Mouse (Mus musculus) forebrain, embryonic 10.5 days (tissue): ENCODE data around the gene Teddm1a. TPM values are rescaled to one million over a fixed set of nuclear protein-coding genes. Genes with fewer than 3 reads are reported as not detected.
A peak's percentile ranks its signal among the peaks of the same experiment; 100 is the strongest.

Experiments
- DNase-seq: peaks from one replicate; pipeline ENCODE4 v3.0.0-alpha.2; 2017; ENCODE audit warnings: low spot score; ENCODE audit errors: extremely low spot score
- H3K27ac ChIP-seq: fragments of 300-500 bp; sonication (generic); 2 replicates; pipeline ENCODE4 v1.5.1; 2016; ENCODE audit warnings: mild to moderate bottlenecking
- H3K27me3 ChIP-seq: fragments of 300-500 bp; sonication (generic); 2 replicates; pipeline ENCODE4 v1.6.1; 2016; ENCODE audit warnings: mild to moderate bottlenecking; ENCODE audit not compliant: poor library complexity, severe bottlenecking
- H3K36me3 ChIP-seq: fragments of 300-500 bp; sonication (generic); replicated peaks from 2 replicates; pipeline ENCODE4 v1.6.1; 2016; ENCODE audit warnings: mild to moderate bottlenecking, moderate library complexity
- H3K4me1 ChIP-seq: fragments of 300-500 bp; sonication (generic); 2 replicates; pipeline ENCODE4 v1.6.1; 2016
- H3K4me3 ChIP-seq: fragments of 300-500 bp; sonication (generic); 2 replicates; pipeline ENCODE4 v1.5.1; 2016; ENCODE audit warnings: mild to moderate bottlenecking, moderate library complexity
- H3K9me3 ChIP-seq: fragments of 300-500 bp; sonication (generic); 2 replicates; pipeline ENCODE4 v1.6.1; 2016; ENCODE audit warnings: mild to moderate bottlenecking, moderate library complexity
- WGBS: fragments of 180-500 bp; shearing (Covaris S2); methylation state at CpG from one replicate; pipeline ENCODE4 v1.1.7; 2016; 5-methylcytosine and 5-hydroxymethylcytosine counted together
- polyA plus RNA-seq: library from polyadenylated mRNA; unstranded; fragments of >200 nt; fragmentation: Nextera tagmentation; extraction: Ambion mirVana; gene quantifications from 2 replicates; pipeline ENCODE4 v1.2.1, GENCODE M21; 2016

The Teddm1a gene
- polyA plus RNA-seq, 1 experiment from 2014 or later, result not detected

- no peak for DNase-seq
- Histone ChIP-seq H3K27me3 (no peaks in the 10 kb centered on the region), H3K9me3 (no peaks in the 10 kb centered on the region), H3K36me3 (peaks cover 73% of the 10 kb centered on the region), H3K27ac (no peak overlapping the region), H3K4me1 (no peaks in the 10 kb centered on the region), H3K4me3 (no peak overlapping the region)
- 96% methylated on average over 10 of the region's 10 CpGs for WGBS
Measured at GRCm38 (mm10) chr1:153909213-153909962, 17.8 kb downstream of the Teddm1a start.

GRCm38 (mm10) chr1:153909963-153910291 is 18.4 kb downstream of the Teddm1a start:
- Histone ChIP-seq H3K27me3 (no peaks in the 10 kb centered on the region), H3K9me3 (no peaks in the 10 kb centered on the region), H3K27ac (no peak overlapping the region), H3K36me3 (peaks cover 68% of the 10 kb centered on the region), H3K4me1 (no peaks in the 10 kb centered on the region), H3K4me3 (no peak overlapping the region)
- no peak for DNase-seq
- WGBS, result 94% methylated on average over 9 of the region's 9 CpGs

GRCm38 (mm10) chr1:153910423-153910822 is 18.9 kb downstream of the Teddm1a start:
- H3K27me3 ChIP-seq, result no peaks in the 10 kb centered on the region
- no peak overlapping the region for H3K27ac ChIP-seq
- 90% methylated on average over 5 of the region's 5 CpGs for WGBS
- no peaks in the 10 kb centered on the region for H3K4me1 ChIP-seq
- no peak overlapping the region for H3K4me3 ChIP-seq
- peaks cover 63% of the 10 kb centered on the region for H3K36me3 ChIP-seq
- H3K9me3 ChIP-seq, result no peaks in the 10 kb centered on the region
- no peak for DNase-seq

GRCm38 (mm10) chr1:153911276-153911795 is 19.8 kb downstream of the Teddm1a start:
- H3K36me3 ChIP-seq, result peaks cover 54% of the 10 kb centered on the region
- 84% methylated on average over 6 of the region's 6 CpGs for WGBS
- no peak for DNase-seq
- H3K9me3 ChIP-seq, result no peaks in the 10 kb centered on the region
- no peaks in the 10 kb centered on the region for H3K27me3 ChIP-seq
- H3K27ac ChIP-seq, result no peak overlapping the region
- no peak overlapping the region for H3K4me3 ChIP-seq
- H3K4me1 ChIP-seq, result no peaks in the 10 kb centered on the region

GRCm38 (mm10) chr1:153913869-153914268 is 22.3 kb downstream of the Teddm1a start:
- Histone ChIP-seq H3K36me3 (peaks cover 29% of the 10 kb centered on the region), H3K9me3 (no peaks in the 10 kb centered on the region), H3K4me1 (no peaks in the 10 kb centered on the region), H3K27ac (no peak overlapping the region), H3K4me3 (no peak overlapping the region), H3K27me3 (no peaks in the 10 kb centered on the region)
- DNase-seq, result no peak
- 90% methylated on average over 3 of the region's 3 CpGs for WGBS

GRCm38 (mm10) chr1:153918521-153919206 is 27.1 kb downstream of the Teddm1a start:
- no peaks in the 10 kb centered on the region for H3K27me3 ChIP-seq
- no peak for DNase-seq
- H3K4me1 ChIP-seq, result peaks cover 6% of the 10 kb centered on the region
- 93% methylated on average over 3 of the region's 3 CpGs for WGBS
- H3K36me3 ChIP-seq, result no peaks in the 10 kb centered on the region
- no peak overlapping the region for H3K27ac ChIP-seq
- no peaks in the 10 kb centered on the region for H3K9me3 ChIP-seq
- no peak overlapping the region for H3K4me3 ChIP-seq

- no peaks in the 10 kb centered on the region for H3K9me3 ChIP-seq
- no peaks in the 10 kb centered on the region for H3K27me3 ChIP-seq
- H3K27ac ChIP-seq, result no peak overlapping the region
- no peak overlapping the region for H3K4me3 ChIP-seq
- peaks cover 6% of the 10 kb centered on the region for H3K4me1 ChIP-seq
- 89% methylated on average over 3 of the region's 3 CpGs for WGBS
- H3K36me3 ChIP-seq, result no peaks in the 10 kb centered on the region
- DNase-seq, result no peak
Measured at GRCm38 (mm10) chr1:153921642-153922041, 30.1 kb downstream of the Teddm1a start.

- Histone ChIP-seq H3K36me3 (no peaks in the 10 kb centered on the region), H3K9me3 (no peaks in the 10 kb centered on the region), H3K27me3 (no peaks in the 10 kb centered on the region), H3K4me1 (peaks cover 6% of the 10 kb centered on the region), H3K4me3 (no peak overlapping the region), H3K27ac (no peak overlapping the region)
- WGBS, result 64% methylated on average over 5 of the region's 5 CpGs
- DNase-seq, result no peak
Measured at GRCm38 (mm10) chr1:153922571-153923021, 31.1 kb downstream of the Teddm1a start.

GRCm38 (mm10) chr1:153924395-153925385 is 33.1 kb downstream of the Teddm1a start:
- no peaks in the 10 kb centered on the region for H3K36me3 ChIP-seq
- no peaks in the 10 kb centered on the region; the same call in 1 of the 2 replicates for H3K9me3 ChIP-seq
- peaks cover 6% of the 10 kb centered on the region for H3K4me1 ChIP-seq
- 90% methylated on average over 6 of the region's 6 CpGs for WGBS
- H3K27ac ChIP-seq, result no peak overlapping the region
- no peak overlapping the region for H3K4me3 ChIP-seq
- no peaks in the 10 kb centered on the region for H3K27me3 ChIP-seq
- no peak for DNase-seq

GRCm38 (mm10) chr1:153930431-153930830 is 38.9 kb downstream of the Teddm1a start:
- no peak overlapping the region for H3K4me3 ChIP-seq
- no peak overlapping the region for H3K27ac ChIP-seq
- no peaks in the 10 kb centered on the region for H3K27me3 ChIP-seq
- DNase-seq, result no peak
- no peaks in the 10 kb centered on the region for H3K36me3 ChIP-seq
- no peaks in the 10 kb centered on the region for H3K4me1 ChIP-seq
- WGBS, result 83% methylated on average over 2 of the region's 2 CpGs
- no peaks in the 10 kb centered on the region; the same call in 1 of the 2 replicates for H3K9me3 ChIP-seq

GRCm38 (mm10) chr1:153933772-153934171 is 42.2 kb downstream of the Teddm1a start:
- Histone ChIP-seq H3K27me3 (no peaks in the 10 kb centered on the region), H3K4me3 (no peak overlapping the region), H3K4me1 (0 out of 2 replicates have a peak, but pooled peaks cover 4% of the 10 kb centered on the region), H3K27ac (no peak overlapping the region), H3K36me3 (no peaks in the 10 kb centered on the region), H3K9me3 (no peaks in the 10 kb centered on the region; the same call in 1 of the 2 replicates)
- 64% methylated on average over 1 of the region's 1 CpGs for WGBS
- DNase-seq, result no peak

- DNase-seq, result no peak
- H3K36me3 ChIP-seq, result no peaks in the 10 kb centered on the region
- 84% methylated on average over 12 of the region's 12 CpGs for WGBS
- 0 out of 2 replicates have a peak, but pooled peaks cover 4% of the 10 kb centered on the region for H3K4me1 ChIP-seq
- peak overlapping the region; percentile 30; the same call in 1 of the 2 replicates for H3K27ac ChIP-seq
- H3K4me3 ChIP-seq, result no peak overlapping the region
- H3K27me3 ChIP-seq, result no peaks in the 10 kb centered on the region
- H3K9me3 ChIP-seq, result no peaks in the 10 kb centered on the region
Measured at GRCm38 (mm10) chr1:153935844-153936380, 44.4 kb downstream of the Teddm1a start.
